27 mouse cellular contexts compared by ENCODE assay signal in genomic region chr5:31312806-31313205, GRCm38 (mm10). TPM values are rescaled to one million over a fixed set of nuclear protein-coding genes. Genes with fewer than 3 reads are reported as not detected.
"Had no signal": no experiment of that assay in that cellular context is flagged by ENCODE, and none has a peak within 500 bp of the region (broad histone marks: within the 10 kb centered on the region; RNA-seq: fewer than 3 reads in every experiment).

No protein-coding gene starts in this region.

- H3K4me3 ChIP-seq: heart, adult 2 months; heart, embryonic 13.5 days; heart, embryonic 15.5 days; hindbrain, embryonic 13.5 days; hindbrain, embryonic 15.5 days; kidney, embryonic 15.5 days; layer of hippocampus, adult 2 months; left cerebral cortex, adult 2 months; limb, embryonic 10.5 days; limb, embryonic 12.5 days had no signal

- DNase-seq: forebrain, postnatal 0 days; gastrocnemius, postnatal 14 days; gastrocnemius, postnatal 36 days; heart, adult 11 months; heart, adult 2 months; heart, postnatal 14 days; heart, postnatal 36 days; kidney, adult 11 months; kidney, adult 2 months; kidney, adult 9 months; kidney, postnatal 10 days; kidney, postnatal 25 days; kidney, postnatal 4 days; liver had no signal

- H3K27ac ChIP-seq: heart, adult 2 months; heart, embryonic 13.5 days; heart, embryonic 15.5 days; hindbrain, embryonic 13.5 days; hindbrain, embryonic 15.5 days; hindbrain, postnatal 0 days; kidney, embryonic 15.5 days; layer of hippocampus, adult 2 months; left cerebral cortex, adult 2 months; limb, embryonic 10.5 days; limb, embryonic 12.5 days had no signal

- H3K4me1 ChIP-seq: heart, embryonic 13.5 days; heart, embryonic 15.5 days; hindbrain, embryonic 13.5 days; hindbrain, embryonic 15.5 days; kidney, embryonic 15.5 days; limb, embryonic 10.5 days; limb, embryonic 12.5 days had no signal

- H3K27me3 ChIP-seq: hindbrain, embryonic 13.5 days; hindbrain, embryonic 15.5 days; limb, embryonic 12.5 days had no signal

- H3K36me3 ChIP-seq: heart, embryonic 13.5 days; heart, embryonic 15.5 days; hindbrain, embryonic 13.5 days; hindbrain, embryonic 15.5 days; kidney, embryonic 15.5 days; limb, embryonic 10.5 days; limb, embryonic 12.5 days had no signal

RNA-seq across cellular contexts. Expression of gene Gckr, which starts 15.6 kb away (rescaled TPM):
- total RNA-seq: gastrocnemius, adult 8-10 months; gastrocnemius, postnatal 14 days; gastrocnemius, postnatal 36 days; heart, adult 2 months; heart, postnatal 14 days; heart, postnatal 36 days; layer of hippocampus, adult 2 months; left cerebral cortex, adult 2 months; left cerebral cortex, postnatal 25 days had no signal
- polyA plus RNA-seq: heart, adult 2 months; hindbrain, embryonic 11.5 days had no signal
